Mouse (Mus musculus) heart, postnatal 0 days (tissue): Measurements from ENCODE around the gene Tgfb1. TPM values are rescaled to one million over a fixed set of nuclear protein-coding genes. Genes with fewer than 3 reads are reported as not detected.

Source experiments
- ATAC-seq: fragments of 200-750 bp; cut with Nextera tagmentation; 2 replicates; pipeline ENCODE4 v1.8.0; 2017; ENCODE audit warnings: low read depth, moderate number of reproducible peaks, moderate library complexity; ENCODE audit not compliant: insufficient read depth
- DNase-seq: peaks from one replicate; pipeline ENCODE4 v3.0.0-alpha.2; 2016; ENCODE audit warnings: low spot score
- H3K27ac ChIP-seq: fragments of 300-500 bp; sonication (generic); 2 replicates; pipeline ENCODE4 v1.5.1; 2014; ENCODE audit warnings: low read depth, mild to moderate bottlenecking
- H3K27me3 ChIP-seq: fragments of 300-500 bp; sonication (generic); 2 replicates; pipeline ENCODE4 v1.6.1; 2014; ENCODE audit warnings: low read length, mixed read lengths; ENCODE audit not compliant: control insufficient read depth, insufficient read depth
- H3K36me3 ChIP-seq: fragments of 300-500 bp; sonication (generic); replicated peaks from 2 replicates; pipeline ENCODE4 v1.6.1; 2014; ENCODE audit warnings: low read length, mixed read lengths; ENCODE audit not compliant: control insufficient read depth, insufficient read depth
- H3K4me1 ChIP-seq: fragments of 300-500 bp; sonication (generic); 2 replicates; pipeline ENCODE4 v1.6.1; 2014; ENCODE audit warnings: antibody characterized with exemption; ENCODE audit not compliant: control insufficient read depth, insufficient read depth
- H3K4me2 ChIP-seq: fragments of 300-500 bp; sonication (generic); 2 replicates; pipeline ENCODE4 v1.6.1; 2014; ENCODE audit warnings: low read depth, mild to moderate bottlenecking, low read length, moderate library complexity
- H3K4me3 ChIP-seq: fragments of 300-500 bp; sonication (generic); 2 replicates; pipeline ENCODE4 v1.5.1; 2014; ENCODE audit warnings: low read depth, low read length
- H3K9ac ChIP-seq: fragments of 300-500 bp; sonication (generic); replicated peaks from 2 replicates; pipeline ENCODE4 v1.6.1; 2014; ENCODE audit warnings: low read depth, low read length, mixed read lengths
- H3K9me3 ChIP-seq: fragments of 300-500 bp; sonication (generic); replicated peaks from 2 replicates; pipeline ENCODE4 v1.6.1; 2016; ENCODE audit warnings: low read length; ENCODE audit not compliant: control insufficient read depth
- CTCF ChIP-seq: IDR thresholded peaks from 2 replicates; pipeline ENCODE4 v1.5.1; 2016; ENCODE audit warnings: antibody characterized with exemption, control low read depth, low read depth
- EP300 ChIP-seq: IDR thresholded peaks from 2 replicates; pipeline ENCODE4 v1.6.1; 2016; ENCODE audit warnings: antibody characterized with exemption, low read depth
- whole genome bisulfite sequencing: fragments of 180-500 bp; shearing (Covaris S2); extraction: QIAGEN DNeasy Blood & Tissue Kit; methylation state at CpG from one replicate; pipeline ENCODE4 v1.1.7; 2014; 5-methylcytosine and 5-hydroxymethylcytosine counted together
- polyA plus RNA-seq: library from polyadenylated mRNA; unstranded; fragments of >200 nt; fragmentation: Nextera tagmentation; extraction: Ambion mirVana; gene quantifications from 2 replicates; pipeline ENCODE4 v1.2.1, GENCODE M21; 2015
- total RNA-seq: library from RNA; depleted of rRNA; stranded (reverse); fragments of >200 nt; gene quantifications from 2 replicates; pipeline ENCODE4 v1.2.3, GENCODE M21; 2014; ENCODE audit warnings: low replicate concordance

Gene Tgfb1
- total and polyA plus RNA-seq, 2 experiments from 2014 or later: 2.6 to 10.7 TPM

DNA sequence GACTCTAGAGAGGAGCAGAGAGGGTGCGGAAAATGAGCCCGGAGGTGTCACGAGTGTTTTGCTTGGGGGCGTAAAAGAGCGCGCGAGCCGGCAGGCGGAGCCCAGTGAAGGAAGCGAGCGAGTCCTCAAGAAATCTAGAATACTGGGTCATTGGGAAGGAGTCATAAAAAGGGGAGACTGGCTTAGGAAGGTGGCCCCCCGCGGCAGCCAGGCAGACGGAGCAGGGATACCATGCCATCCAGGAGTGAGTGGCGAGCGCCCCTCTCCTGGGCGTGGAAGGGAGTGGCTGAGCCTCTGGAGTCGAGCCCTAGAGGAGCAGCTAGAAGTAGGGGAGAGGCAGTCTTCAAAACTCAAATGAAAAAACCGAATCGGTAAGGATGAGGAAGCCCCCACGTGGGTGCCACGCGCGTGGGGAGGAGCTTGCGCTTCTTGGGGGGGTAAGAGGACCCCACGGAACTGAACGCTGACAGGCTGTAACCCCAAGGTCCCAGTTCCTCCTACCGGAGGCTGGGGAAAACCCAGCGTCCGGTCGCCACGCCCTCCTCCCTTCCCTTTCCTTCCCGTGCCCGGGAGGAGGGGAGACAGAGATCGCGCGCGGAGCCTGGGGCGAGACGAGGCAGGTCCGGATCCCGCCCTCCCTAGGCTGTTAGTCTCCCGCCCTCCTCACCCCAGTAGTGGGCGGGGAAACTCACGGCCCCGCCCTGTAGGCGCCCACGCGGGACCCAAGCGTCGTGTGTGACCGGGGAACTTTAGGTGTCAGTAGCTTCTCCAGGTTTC lies 2.2 kb downstream of the Tgfb1 start:
- Histone ChIP-seq H3K27ac (peak overlapping the region; percentile 87), H3K9ac (peak overlapping the region; percentile 71), H3K4me3 (peak overlapping the region; percentile 84), H3K36me3 (0 out of 2 replicates have a peak, but pooled peaks cover 4% of the 10 kb centered on the region), H3K9me3 (no peaks in the 10 kb centered on the region), H3K4me2 (peak overlapping the region; percentile 79), H3K4me1 (peaks cover 4% of the 10 kb centered on the region; the same call in 1 of the 2 replicates), H3K27me3 (no peaks in the 10 kb centered on the region)
- TF ChIP-seq CTCF: no peak
- TF ChIP-seq EP300: peak; percentile 32; the same call in 1 of the 2 replicates
- peak; percentile 73 for DNase-seq
- WGBS: 1% methylated on average over 37 of the region's 52 CpGs
- peak; percentile 74 for ATAC-seq

DNA sequence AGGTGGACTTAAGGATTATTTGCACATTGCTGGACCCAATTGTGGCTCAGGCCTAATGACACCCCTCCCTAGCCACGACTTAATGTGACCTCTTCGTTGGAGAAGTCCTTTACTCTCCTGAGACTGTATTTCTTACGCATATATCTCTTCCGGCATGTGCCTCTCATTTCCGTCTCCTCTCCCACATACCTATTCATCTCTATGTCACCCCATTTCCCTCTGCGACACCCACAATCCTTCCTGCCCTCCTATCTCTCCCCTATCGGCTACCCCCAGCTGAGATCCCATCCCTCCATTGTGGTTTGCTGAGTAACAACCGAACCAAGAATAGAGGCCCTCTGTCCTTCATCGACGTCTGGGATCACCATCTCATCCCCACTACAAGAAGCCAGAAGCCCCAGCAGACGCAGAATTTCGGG lies 2.8 kb downstream of the Tgfb1 start:
- peaks cover 4% of the 10 kb centered on the region; the same call in 1 of the 2 replicates for H3K4me1 ChIP-seq
- 8% methylated on average over 12 of the region's 12 CpGs for WGBS

GRCm38 (mm10) chr7:25690051-25690450 lies 3.2 kb downstream of the Tgfb1 start:
- 34% methylated on average over 5 of the region's 5 CpGs for WGBS
- no peak overlapping the region for H3K9ac ChIP-seq
- peak overlapping the region; percentile 87; the same call in 1 of the 2 replicates for H3K27ac ChIP-seq
- H3K4me2 ChIP-seq: peak overlapping the region; percentile 79
- no peak for DNase-seq
- ATAC-seq: no peak
- no peaks in the 10 kb centered on the region for H3K9me3 ChIP-seq
- no peaks in the 10 kb centered on the region for H3K27me3 ChIP-seq
- peak overlapping the region; percentile 84 for H3K4me3 ChIP-seq
- H3K4me1 ChIP-seq: peaks cover 4% of the 10 kb centered on the region; the same call in 1 of the 2 replicates
- H3K36me3 ChIP-seq: peaks cover 8% of the 10 kb centered on the region; the same call in 1 of the 2 replicates
- no peak for TF ChIP-seq EP300
- no peak for TF ChIP-seq CTCF

More for the DNA sequence above, 2.8 kb downstream of the Tgfb1 start:
- Histone ChIP-seq H3K4me2 (peak overlapping the region; percentile 79), H3K27me3 (no peaks in the 10 kb centered on the region), H3K27ac (peak overlapping the region; percentile 87), H3K4me3 (peak overlapping the region; percentile 84), H3K9me3 (no peaks in the 10 kb centered on the region), H3K36me3 (peaks cover 8% of the 10 kb centered on the region; the same call in 1 of the 2 replicates), H3K9ac (0 out of 2 replicates have a peak overlapping the region, but pooled peaks have one; percentile 71)
- DNase-seq: peak; percentile 37
- peak; percentile 3; the same call in 1 of the 2 replicates for TF ChIP-seq EP300
- no peak for TF ChIP-seq CTCF
- ATAC-seq: peak; percentile 2; the same call in 1 of the 2 replicates

GRCm38 (mm10) chr7:25694104-25694503 lies 7.3 kb downstream of the Tgfb1 start:
- Histone ChIP-seq H3K27me3 (no peaks in the 10 kb centered on the region), H3K4me3 (no peak overlapping the region), H3K4me1 (no peaks in the 10 kb centered on the region; the same call in 1 of the 2 replicates), H3K4me2 (no peak overlapping the region), H3K36me3 (peaks cover 35% of the 10 kb centered on the region), H3K9me3 (no peaks in the 10 kb centered on the region), H3K9ac (no peak overlapping the region), H3K27ac (no peak overlapping the region)
- ATAC-seq (no peak), DNase-seq (no peak)
- WGBS: 67% methylated on average over 8 of the region's 8 CpGs
- TF ChIP-seq EP300 (no peak), CTCF (no peak)

DNA sequence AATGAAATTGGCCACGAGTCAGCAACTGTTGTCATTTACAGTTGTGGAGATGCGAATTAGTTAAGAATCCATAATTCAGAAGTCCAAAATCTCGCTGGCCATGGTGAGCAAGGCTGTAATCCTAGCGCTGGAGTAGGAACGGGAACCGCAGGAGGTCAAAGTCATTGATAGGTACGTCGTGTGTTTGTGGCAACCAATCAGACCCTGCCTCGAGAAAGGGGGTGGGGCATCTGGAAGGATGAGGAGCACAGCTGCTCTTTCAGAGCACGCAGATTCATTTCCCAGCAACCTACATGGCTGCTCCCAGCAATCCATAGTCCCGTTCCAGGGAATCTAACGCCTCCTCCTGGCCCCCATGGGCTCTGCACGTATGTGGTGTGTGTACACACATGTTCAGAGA lies 13.0 kb downstream of the Tgfb1 start:
- H3K4me3 ChIP-seq: no peak overlapping the region
- TF ChIP-seq CTCF: no peak
- no peak for TF ChIP-seq EP300
- peaks cover 15% of the 10 kb centered on the region for H3K4me1 ChIP-seq
- no peak for ATAC-seq
- no peak for DNase-seq
- no peaks in the 10 kb centered on the region for H3K27me3 ChIP-seq
- WGBS: 63% methylated on average over 13 of the region's 13 CpGs
- H3K9me3 ChIP-seq: peaks cover 9% of the 10 kb centered on the region; the same call in 1 of the 2 replicates
- peaks cover 41% of the 10 kb centered on the region for H3K36me3 ChIP-seq
- H3K4me2 ChIP-seq: no peak overlapping the region
- H3K27ac ChIP-seq: no peak overlapping the region
- H3K9ac ChIP-seq: no peak overlapping the region
